Mouse (Mus musculus): ENCODE measurements at regions not wholly inside any gene's neighbourhood (a gene's known extent, or its start where the extent isn't known, plus 50 kb on each side); places are given as distances from the start of the nearest gene placed in this dataset.

- Histone ChIP-seq H3K27ac (replicated peaks) (no peak overlapping the region), H3K9ac (ENCODE audit: low read length) (no peak overlapping the region), H3K9me3 (ENCODE audit: control insufficient read depth, low read length) (no peaks in the 10 kb centered on the region), H3K27me3 (ENCODE audit: control insufficient read depth, insufficient read depth, low read length) (no peaks in the 10 kb centered on the region), H3K4me2 (replicated peaks; ENCODE audit: low read depth) (no peak overlapping the region), H3K36me3 (ENCODE audit: control insufficient read depth, insufficient read depth, low read length) (no peaks in the 10 kb centered on the region), H3K4me3 (ENCODE audit: low read depth, low read length) (no peak overlapping the region), H3K4me1 (replicated peaks; ENCODE audit: control insufficient read depth, insufficient read depth) (no peaks in the 10 kb centered on the region)
- ATAC-seq (ENCODE audit: low FRiP score, low TSS enrichment) = no peak
- no peak for DNase-seq (ENCODE audit: low spot score)
- 84% methylated on average over 6 of the region's 6 CpGs for WGBS
- TF ChIP-seq CTCF (IDR thresholded peaks at IDR 0.05; ENCODE audit: low read depth) (peak; percentile 71), EP300 (optimal IDR thresholded peaks at IDR 0.05) (no peak)
Observed at GRCm38 (mm10) chr7:145098335-145098734, 109.6 kb downstream of the 1810010D01Rik start.

- H3K9ac ChIP-seq (ENCODE audit: low read length) = no peak overlapping the region
- H3K4me1 ChIP-seq (replicated peaks; ENCODE audit: control insufficient read depth, insufficient read depth) = no peaks in the 10 kb centered on the region
- no peaks in the 10 kb centered on the region for H3K9me3 ChIP-seq (ENCODE audit: control insufficient read depth, low read length)
- no peaks in the 10 kb centered on the region for H3K27me3 ChIP-seq (ENCODE audit: control insufficient read depth, insufficient read depth, low read length)
- H3K4me2 ChIP-seq (replicated peaks; ENCODE audit: low read depth) = no peak overlapping the region
- ATAC-seq (ENCODE audit: low FRiP score, low TSS enrichment) (no peak), DNase-seq (ENCODE audit: low spot score) (peak; percentile 38)
- no peak overlapping the region for H3K27ac ChIP-seq (replicated peaks)
- TF ChIP-seq EP300 (optimal IDR thresholded peaks at IDR 0.05) (no peak), CTCF (IDR thresholded peaks at IDR 0.05; ENCODE audit: low read depth) (no peak)
- H3K36me3 ChIP-seq (ENCODE audit: control insufficient read depth, insufficient read depth, low read length) = no peaks in the 10 kb centered on the region
- no peak overlapping the region for H3K4me3 ChIP-seq (ENCODE audit: low read depth, low read length)
- 61% methylated on average over 7 of the region's 7 CpGs for WGBS
Observed at GRCm38 (mm10) chr7:145094134-145094526, 113.8 kb downstream of the 1810010D01Rik start.

- no peak for ATAC-seq (ENCODE audit: low FRiP score, low TSS enrichment)
- 73% methylated on average over 3 of the region's 3 CpGs for WGBS
- H3K4me1 ChIP-seq (replicated peaks; ENCODE audit: control insufficient read depth, insufficient read depth) = no peaks in the 10 kb centered on the region
- H3K27me3 ChIP-seq (ENCODE audit: control insufficient read depth, insufficient read depth, low read length) = no peaks in the 10 kb centered on the region
- H3K9ac ChIP-seq (ENCODE audit: low read length) = no peak overlapping the region
- TF ChIP-seq EP300 (optimal IDR thresholded peaks at IDR 0.05) = no peak
- TF ChIP-seq CTCF (IDR thresholded peaks at IDR 0.05; ENCODE audit: low read depth) = no peak
- no peak overlapping the region for H3K4me3 ChIP-seq (ENCODE audit: low read depth, low read length)
- H3K27ac ChIP-seq (replicated peaks) = no peak overlapping the region
- H3K4me2 ChIP-seq (replicated peaks; ENCODE audit: low read depth) = no peak overlapping the region
- no peaks in the 10 kb centered on the region for H3K36me3 ChIP-seq (ENCODE audit: control insufficient read depth, insufficient read depth, low read length)
- no peaks in the 10 kb centered on the region for H3K9me3 ChIP-seq (ENCODE audit: control insufficient read depth, low read length)
- no peak for DNase-seq (ENCODE audit: low spot score)
Observed at GRCm38 (mm10) chr7:145093417-145094133, 114.3 kb downstream of the 1810010D01Rik start.

GRCm38 (mm10) chr7:145092392-145093176, 115.3 kb downstream of the 1810010D01Rik start:
- WGBS = 71% methylated on average over 6 of the region's 6 CpGs
- ATAC-seq (ENCODE audit: low FRiP score, low TSS enrichment) = no peak

GRCm38 (mm10) chr7:145090849-145091248, 117.1 kb downstream of the 1810010D01Rik start:
- ATAC-seq (ENCODE audit: low FRiP score, low TSS enrichment) = no peak
- no peak overlapping the region for H3K9ac ChIP-seq (ENCODE audit: low read length)
- no peaks in the 10 kb centered on the region for H3K9me3 ChIP-seq (ENCODE audit: control insufficient read depth, low read length)
- H3K27ac ChIP-seq (replicated peaks) = no peak overlapping the region
- no peaks in the 10 kb centered on the region for H3K4me1 ChIP-seq (replicated peaks; ENCODE audit: control insufficient read depth, insufficient read depth)
- TF ChIP-seq CTCF (IDR thresholded peaks at IDR 0.05; ENCODE audit: low read depth) (no peak), EP300 (optimal IDR thresholded peaks at IDR 0.05) (no peak)
- 80% methylated on average over 4 of the region's 4 CpGs for WGBS
- no peak overlapping the region for H3K4me3 ChIP-seq (ENCODE audit: low read depth, low read length)
- no peaks in the 10 kb centered on the region for H3K27me3 ChIP-seq (ENCODE audit: control insufficient read depth, insufficient read depth, low read length)
- H3K4me2 ChIP-seq (replicated peaks; ENCODE audit: low read depth) = no peak overlapping the region
- H3K36me3 ChIP-seq (ENCODE audit: control insufficient read depth, insufficient read depth, low read length) = no peaks in the 10 kb centered on the region
- DNase-seq (ENCODE audit: low spot score) = no peak

More at GRCm38 (mm10) chr7:145092392-145093176, 115.3 kb downstream of the 1810010D01Rik start:
- Histone ChIP-seq H3K9me3 (ENCODE audit: control insufficient read depth, low read length) (no peaks in the 10 kb centered on the region), H3K4me3 (ENCODE audit: low read depth, low read length) (no peak overlapping the region), H3K9ac (ENCODE audit: low read length) (no peak overlapping the region), H3K27ac (replicated peaks) (no peak overlapping the region), H3K27me3 (ENCODE audit: control insufficient read depth, insufficient read depth, low read length) (no peaks in the 10 kb centered on the region), H3K4me2 (replicated peaks; ENCODE audit: low read depth) (no peak overlapping the region), H3K4me1 (replicated peaks; ENCODE audit: control insufficient read depth, insufficient read depth) (no peaks in the 10 kb centered on the region), H3K36me3 (ENCODE audit: control insufficient read depth, insufficient read depth, low read length) (no peaks in the 10 kb centered on the region)
- TF ChIP-seq EP300 (optimal IDR thresholded peaks at IDR 0.05) (no peak), CTCF (IDR thresholded peaks at IDR 0.05; ENCODE audit: low read depth) (no peak)
- no peak for DNase-seq (ENCODE audit: low spot score)

- Histone ChIP-seq H3K4me3 (ENCODE audit: low read depth, low read length) (no peak overlapping the region), H3K4me2 (replicated peaks; ENCODE audit: low read depth) (no peak overlapping the region), H3K4me1 (replicated peaks; ENCODE audit: control insufficient read depth, insufficient read depth) (no peaks in the 10 kb centered on the region), H3K27ac (replicated peaks) (no peak overlapping the region), H3K27me3 (ENCODE audit: control insufficient read depth, insufficient read depth, low read length) (no peaks in the 10 kb centered on the region), H3K36me3 (ENCODE audit: control insufficient read depth, insufficient read depth, low read length) (no peaks in the 10 kb centered on the region), H3K9ac (ENCODE audit: low read length) (no peak overlapping the region), H3K9me3 (ENCODE audit: control insufficient read depth, low read length) (no peaks in the 10 kb centered on the region)
- 80% methylated on average over 3 of the region's 3 CpGs for WGBS
- DNase-seq (ENCODE audit: low spot score) = no peak
- ATAC-seq (ENCODE audit: low FRiP score, low TSS enrichment) = no peak
- no peak for TF ChIP-seq CTCF (IDR thresholded peaks at IDR 0.05; ENCODE audit: low read depth)
- no peak for TF ChIP-seq EP300 (optimal IDR thresholded peaks at IDR 0.05)
Observed at GRCm38 (mm10) chr7:145089315-145089721, 118.6 kb downstream of the 1810010D01Rik start.

All from stomach, postnatal 0 days (tissue).